Mouse (Mus musculus) kidney, adult 2 months (tissue): ENCODE results near the gene Vapa.

Experiments used
- CTCF ChIP-seq: fragments of 200-500 bp; conservative IDR thresholded peaks from 2 replicates; pipeline ENCODE4 v1.5.1; 2011; ENCODE audit warnings: low read depth, mild to moderate bottlenecking, control low read depth, low read length, moderate library complexity, mixed read lengths; ENCODE audit not compliant: insufficient read depth, insufficient read length
- POLR2A ChIP-seq: fragments of 200-500 bp; IDR thresholded peaks from one replicate; pipeline ENCODE4 v1.6.1; 2011; ENCODE audit warnings: low read depth, low read length, control low read depth

DNA sequence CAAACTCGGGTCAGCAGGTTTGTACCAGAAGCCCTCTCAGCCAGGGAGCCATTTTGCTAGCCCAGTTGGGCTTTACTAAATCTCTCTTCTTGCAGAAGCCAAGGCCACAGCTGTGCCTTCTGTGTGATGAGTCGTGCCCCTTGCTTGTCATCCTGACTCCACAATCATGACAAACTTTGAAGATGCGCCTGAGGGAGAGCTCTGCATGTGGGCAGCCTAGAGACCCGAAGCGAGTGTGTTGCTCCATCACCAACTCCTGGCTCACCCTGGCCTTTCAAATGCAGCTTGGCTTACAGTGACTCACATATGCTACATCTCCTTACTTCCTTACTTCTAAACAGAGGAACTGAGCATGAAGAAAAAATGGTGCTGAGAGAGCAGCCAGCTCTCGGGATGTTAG, 16.6 kb upstream of the Vapa start:
- TF ChIP-seq CTCF (no peak), POLR2A (no peak)
